Mouse (Mus musculus) layer of hippocampus, adult 11-12 months (tissue): ENCODE measurements around the gene Naa30.
"Not testable (repeated sequence)": the region's sequence is repeated elsewhere in the genome, so short reads cannot be mapped to it uniquely, and the experiment has no call there.

Experiments
- DNase-seq: peaks from one replicate; pipeline ENCODE4 v3.0.0; 2022; ENCODE audit warnings: low spot score

Naa30 gene

DNA sequence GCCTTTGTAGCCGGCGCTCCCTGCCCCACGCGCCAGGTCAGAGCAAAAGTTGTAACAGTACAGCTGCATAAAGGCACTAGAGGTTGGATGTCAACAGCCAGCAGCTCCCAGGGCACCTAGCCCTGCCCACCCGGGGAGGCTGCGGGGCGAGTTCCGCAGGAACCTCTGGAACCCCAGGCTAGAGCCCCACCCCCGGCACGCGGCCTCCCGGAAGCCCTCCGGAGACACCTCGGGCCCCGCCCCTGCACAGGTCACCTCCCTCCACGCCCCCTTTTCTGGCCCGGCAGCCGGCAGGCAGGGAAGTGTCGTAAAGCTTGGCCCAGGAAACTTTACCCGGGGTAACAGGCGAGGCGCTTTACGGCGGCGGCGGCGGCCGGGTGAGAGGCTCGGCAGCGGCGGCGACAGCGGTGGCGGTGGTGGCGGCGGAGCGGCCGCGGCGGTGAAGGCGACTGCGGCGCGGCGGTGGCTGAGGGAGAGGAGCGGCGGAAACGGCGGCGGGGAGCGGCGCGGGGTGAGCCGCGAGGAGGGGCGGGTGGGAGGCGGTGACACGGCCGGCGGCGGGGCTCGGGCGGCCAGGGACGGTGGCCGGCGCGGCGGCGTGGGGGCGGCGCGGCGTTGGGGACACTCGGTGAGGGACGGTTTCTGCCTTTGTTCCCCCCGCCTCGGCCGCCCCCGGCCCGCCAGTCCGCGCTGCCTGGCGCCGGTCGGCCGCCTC, at the start of gene Naa30:
TSS of gene Naa30 (plus strand) at position 360 of the 715 bp plus-strand sequence.
- peak; percentile 96 for DNase-seq

DNA sequence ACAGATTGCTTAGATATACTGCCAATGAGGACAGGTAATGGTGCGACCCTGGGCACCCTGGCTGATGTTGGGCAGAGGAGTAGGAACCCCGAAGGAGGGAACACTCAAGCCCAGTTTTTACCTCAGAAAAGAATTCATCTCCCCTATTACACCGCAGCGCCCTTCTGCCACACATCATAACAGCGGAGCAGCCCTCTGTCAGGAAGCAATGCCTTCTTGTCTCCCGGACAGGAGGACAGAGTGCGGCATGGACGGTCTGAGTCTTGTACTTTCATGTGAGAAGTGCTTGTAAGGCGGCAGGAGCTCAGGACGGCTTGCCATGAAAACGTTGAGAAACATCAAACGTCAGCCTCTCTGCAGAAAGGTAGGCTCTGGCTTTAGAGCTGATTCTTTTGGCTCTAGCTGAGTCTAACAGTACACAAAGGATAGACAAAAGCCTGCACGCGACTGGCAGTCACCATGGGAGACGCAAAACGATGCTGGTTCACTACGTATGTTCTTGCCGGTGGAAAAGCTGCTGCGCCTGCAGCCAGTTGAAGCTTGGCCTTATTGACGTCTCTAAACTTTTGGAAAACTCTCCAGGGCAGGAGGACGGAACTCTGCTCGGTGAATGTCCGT, 44.8 kb upstream of the Naa30 start:
- DNase-seq = no peak

DNA sequence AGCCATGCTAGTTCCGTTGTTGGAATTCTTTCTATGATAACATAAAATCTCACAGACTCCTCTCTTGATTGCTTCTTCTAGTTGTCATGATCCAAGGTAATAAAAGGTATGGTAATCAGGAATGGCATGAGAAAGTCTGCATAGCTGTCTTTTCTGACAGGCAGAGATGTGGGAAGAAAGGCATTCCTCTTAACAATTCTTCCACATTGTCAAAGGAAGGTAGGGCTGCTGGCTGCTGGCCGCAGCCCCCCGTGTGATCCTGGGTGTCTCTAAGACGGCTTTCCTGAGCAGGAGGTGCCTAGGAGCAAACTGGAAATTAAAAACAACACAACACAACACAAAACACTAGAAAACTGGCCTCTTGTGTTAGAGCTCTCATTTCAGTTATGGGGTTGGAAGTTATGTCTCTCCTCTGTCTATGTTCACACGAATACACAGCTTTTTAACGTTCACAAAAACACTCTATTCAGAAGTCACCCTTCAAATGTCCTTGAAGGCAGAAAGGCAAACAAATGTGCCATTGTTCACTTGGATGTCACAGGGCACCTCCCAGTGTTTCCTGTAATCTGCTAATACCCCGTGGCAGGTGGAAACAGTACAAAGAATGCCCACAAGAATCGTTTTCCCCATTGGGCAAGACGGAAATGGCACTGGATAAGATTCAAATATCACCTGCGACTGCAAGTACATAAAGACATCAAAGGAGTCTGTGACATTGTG, 43.3 kb upstream of the Naa30 start:
- DNase-seq = no peak

DNA sequence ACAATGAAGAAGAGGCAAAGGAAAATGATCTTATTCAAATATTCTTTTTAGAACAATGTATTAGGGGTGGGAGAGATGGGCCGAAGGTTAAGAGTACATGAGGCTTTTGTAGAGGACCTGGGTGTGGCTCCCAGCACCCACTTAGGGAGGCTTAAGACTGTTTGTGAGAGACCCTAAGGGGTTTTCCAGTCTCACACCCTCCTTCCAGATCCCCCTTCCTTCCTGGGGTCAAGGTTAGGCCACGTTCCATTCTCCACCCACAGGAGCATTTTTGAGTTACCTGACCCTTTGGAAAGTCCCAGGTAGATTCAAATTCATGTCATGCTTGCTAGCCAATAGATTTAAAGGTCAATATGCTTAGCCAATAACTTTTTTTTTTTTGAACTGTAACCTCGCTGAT, 39.6 kb upstream of the Naa30 start:
- DNase-seq = no peak

DNA sequence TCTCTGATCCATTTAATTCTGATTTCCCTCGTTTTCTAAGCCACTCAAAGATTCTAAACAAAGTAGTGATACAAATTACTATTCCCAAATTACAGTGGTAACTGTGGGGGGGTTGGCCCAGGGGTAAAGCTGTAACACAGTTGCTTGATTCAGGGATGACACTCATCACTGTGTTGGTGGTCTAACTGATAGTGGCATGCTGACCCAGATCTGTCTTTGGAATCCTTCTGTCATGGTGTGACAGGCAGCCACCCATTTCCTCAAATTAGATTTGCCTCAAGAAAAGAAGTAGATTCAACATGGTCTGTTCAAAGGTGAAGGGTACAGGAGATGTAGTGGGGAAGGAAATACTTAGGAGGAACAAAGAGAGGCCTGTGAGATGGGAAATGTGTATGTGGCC, 33.9 kb upstream of the Naa30 start:
- no peak for DNase-seq

DNA sequence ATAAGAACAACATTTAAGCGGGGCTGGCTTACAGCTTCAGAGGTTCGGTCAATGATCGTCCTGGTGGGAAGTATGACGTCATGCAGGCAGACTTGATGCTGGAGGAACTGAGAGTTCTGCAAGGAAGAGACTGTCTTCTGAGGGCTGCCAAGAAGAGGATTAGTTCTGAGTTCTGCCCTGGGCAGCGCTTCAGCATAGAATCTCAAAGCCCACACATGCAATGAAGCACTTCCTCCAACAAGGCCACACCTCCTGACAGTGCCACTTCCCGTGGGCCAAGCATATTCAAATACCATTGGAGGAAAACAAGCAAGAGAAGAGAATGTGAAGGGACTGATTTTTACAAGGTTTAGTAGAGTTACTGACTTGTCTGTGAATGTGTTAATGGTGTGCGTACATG, 31.3 kb upstream of the Naa30 start:
- DNase-seq = no peak

DNA sequence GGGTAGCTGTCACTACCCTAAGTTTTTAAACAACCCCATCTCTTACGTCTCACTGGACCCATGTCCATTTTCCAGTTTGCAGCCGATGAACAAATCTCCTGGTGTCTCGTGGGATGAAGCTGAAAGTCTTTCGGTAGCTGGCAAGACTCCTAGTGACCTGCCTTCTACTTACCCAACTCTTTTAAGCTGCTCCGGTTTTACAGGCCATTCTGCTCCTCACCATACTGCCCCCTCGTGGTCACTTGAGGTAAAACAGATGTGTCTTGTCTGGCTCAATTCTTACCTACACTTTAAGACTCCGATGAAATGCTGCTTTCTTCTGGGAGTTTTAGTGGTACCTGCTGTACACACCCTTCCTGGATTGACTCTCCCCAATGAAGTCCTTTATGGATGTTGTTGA, 18.2 kb upstream of the Naa30 start:
- DNase-seq = peak; percentile 69

DNA sequence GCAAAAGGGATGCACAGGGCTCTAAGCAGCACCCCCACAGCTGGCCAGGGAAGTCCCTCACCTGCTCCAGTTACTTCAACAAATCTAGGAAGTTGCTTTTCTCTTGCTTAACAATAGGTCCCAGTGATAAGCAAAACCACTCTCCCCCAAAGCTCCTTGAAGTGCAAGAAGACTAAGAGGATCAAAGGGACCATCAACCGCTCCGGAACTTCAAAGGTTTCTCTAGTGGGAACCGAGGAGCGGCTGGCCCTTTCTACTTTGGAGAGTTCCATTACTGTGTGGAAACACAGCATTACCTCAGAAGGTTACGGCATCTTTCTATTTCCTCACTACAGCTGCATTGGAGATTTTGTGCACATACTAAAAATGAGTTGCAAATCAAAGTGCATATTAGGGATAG, 16.5 kb upstream of the Naa30 start:
- DNase-seq = no peak

DNA sequence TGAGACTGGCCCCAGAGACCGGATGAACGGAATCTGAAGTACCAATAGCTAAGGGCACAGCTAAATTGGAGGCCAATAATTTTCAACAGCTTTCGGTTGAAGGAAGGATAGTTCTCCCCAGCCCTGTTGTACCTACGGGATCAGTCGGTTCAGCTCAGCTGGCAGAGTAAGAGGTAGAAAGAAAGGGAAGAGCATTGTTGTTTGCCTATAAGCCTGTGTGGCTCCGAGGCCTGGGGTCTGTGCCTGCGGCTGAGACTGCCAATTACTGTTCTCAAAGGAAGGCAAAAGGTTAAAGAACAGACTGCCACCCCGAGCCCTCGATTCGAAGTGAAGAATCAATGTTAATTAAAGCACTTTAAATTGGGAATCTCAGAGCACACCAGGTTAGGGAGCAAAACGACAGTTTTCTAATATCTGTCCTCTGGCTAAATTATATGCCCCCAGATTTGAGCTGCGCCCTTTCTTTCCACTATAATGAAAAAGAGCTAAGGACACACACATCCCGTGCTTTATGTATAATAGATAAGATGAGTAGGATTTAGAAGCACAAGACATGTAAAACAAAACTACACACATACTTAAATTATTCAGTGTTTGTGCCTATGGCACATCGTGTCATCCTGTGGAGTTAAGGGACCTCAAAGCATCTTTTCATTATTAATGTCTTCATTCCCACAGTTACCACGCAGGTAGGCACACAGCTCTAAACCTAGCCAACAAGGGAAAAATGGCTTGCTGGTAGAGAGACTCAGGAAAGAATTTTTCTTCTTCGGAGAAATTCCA, 13.7 kb upstream of the Naa30 start:
- DNase-seq = no peak

DNA sequence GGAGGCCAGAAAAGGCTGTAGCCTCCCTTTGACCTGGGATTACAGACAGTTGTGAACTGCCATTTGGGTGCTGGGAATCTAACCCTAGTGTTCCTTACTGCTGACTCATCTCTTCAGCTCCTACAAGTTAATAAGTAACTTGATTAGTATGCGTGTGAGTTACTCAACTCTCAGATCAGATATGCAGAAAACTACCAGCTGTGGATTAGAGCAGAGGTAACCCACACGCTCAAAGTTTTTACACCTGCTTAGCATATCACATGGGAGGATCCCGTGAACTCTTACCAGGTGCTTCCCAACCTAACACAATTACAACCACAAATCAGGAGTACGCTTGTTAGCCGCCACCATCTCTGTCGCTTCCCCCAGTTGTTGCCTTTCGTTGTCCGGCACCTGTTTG, 740 bp upstream of the Naa30 start:
- DNase-seq = no peak

DNA sequence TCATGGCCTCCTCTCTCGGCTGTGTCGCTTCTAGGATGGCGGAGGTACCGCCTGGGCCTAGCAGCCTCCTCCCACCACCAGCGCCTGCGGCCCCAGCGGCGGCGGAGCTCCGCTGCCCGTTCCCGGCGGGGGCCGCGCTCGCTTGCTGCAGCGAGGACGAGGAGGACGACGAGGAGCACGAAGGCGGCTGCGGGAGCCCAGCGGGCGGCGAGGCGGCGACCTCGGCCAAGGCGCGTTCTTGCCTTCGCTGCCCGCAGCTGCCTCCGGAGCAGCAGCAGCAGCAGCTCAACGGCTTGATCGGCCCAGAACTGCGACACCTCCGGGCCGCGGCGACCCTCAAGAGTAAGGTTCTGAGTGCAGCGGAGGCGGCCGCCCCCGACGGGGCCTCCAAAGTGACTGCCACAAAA, 559 bp downstream of the Naa30 start:
- peak; percentile 37 for DNase-seq

DNA sequence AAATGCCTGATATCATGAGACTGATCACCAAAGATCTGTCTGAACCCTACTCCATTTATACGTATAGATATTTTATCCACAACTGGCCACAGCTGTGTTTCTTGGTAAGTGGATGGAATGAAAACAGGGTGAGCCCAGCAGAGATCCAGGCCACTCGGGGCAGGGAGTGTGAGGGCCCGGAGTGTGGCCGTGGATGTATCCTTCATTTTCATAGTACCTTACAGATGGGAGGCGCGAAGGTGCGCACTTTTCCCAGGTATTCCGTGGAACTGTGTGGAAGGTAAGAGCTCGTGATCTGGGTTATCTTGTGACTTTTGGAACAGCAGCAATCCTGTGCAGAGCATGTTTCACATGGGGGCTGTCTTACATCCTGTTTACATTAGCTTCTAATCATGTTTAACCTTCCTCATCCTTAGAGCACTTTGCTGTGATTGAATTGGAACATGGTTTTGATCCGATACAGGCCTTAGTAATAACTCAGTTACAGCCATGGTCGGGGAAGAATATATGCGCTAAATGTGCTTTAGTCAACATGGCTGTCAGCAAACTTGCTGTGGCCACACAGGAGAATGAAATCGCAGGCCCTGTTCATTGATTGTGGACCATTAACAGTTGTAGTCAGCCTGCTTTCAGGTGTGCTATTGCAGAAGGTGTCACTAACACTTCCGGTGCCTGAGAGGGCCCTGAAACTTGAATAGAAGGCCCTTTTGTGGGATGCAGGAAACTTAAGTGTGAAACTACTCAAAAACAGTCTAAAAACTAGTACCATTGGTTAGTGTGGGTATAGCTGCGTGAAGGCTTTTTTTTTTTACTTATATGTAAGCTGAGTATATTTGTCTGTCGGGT, 1.5 kb downstream of the Naa30 start:
- peak; percentile 15 for DNase-seq

DNA sequence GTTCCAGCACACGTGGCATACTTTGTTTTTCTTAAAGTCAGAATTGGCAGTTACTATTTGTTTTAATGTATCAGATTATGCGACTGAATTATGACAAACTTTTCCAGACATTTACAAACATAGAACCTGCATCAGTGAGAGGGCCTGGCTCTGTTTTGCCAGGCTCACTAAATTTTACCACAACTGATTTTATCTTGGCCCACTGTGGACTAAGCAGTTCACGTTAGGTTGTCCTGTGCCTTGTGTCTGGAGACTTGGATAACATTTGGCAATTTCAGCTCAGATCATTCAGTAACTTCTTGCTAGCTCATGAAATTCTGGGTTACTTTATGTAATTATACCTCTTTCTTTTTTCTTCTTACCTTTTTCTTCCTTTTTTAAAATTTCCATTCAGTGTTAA, 7.7 kb downstream of the Naa30 start:
- DNase-seq = no peak

DNA sequence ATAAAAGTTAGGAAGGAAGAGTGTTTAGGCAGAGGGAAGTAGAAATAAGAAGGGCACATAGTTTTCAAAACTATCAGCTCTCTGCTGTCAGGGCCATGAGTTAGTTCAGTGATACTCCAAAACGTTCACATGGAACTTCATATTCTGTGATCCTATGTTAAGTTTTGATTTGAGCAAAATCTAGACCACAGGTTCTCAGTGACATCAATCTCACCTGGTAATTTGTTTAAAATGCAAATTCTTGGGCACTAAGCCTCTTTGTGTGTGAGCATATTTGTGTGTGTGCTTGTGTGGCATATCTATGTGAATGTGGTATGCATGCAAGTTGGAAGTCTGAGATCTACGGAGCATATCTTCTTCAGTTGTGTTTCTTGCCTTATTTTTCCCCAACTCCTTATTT, 14.2 kb downstream of the Naa30 start:
- no peak for DNase-seq

DNA sequence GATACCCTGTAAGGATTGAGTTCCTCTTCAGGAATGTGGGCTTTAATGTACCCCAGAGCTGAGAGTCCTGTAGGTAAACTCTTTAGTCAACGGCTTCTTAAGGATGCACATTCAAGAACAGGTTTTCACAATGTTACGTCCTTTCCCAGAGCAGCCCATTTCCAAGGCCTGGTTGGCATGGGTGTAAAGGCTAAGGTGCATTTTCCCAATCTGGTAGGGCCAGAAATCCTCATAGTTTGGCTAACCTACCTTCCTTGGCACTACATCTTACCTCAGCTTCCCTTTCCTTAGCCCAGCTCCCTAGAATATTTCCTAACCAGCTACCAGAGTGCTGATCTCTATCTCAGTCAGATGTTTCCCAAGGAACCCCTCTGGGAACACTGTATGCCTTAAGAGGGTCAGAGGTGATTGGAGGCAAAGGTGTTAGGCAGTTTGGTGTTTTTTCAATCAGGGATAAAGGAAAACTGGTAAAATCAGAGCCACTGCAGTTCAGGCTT, 25.1 kb downstream of the Naa30 start:
- no peak for DNase-seq

DNA sequence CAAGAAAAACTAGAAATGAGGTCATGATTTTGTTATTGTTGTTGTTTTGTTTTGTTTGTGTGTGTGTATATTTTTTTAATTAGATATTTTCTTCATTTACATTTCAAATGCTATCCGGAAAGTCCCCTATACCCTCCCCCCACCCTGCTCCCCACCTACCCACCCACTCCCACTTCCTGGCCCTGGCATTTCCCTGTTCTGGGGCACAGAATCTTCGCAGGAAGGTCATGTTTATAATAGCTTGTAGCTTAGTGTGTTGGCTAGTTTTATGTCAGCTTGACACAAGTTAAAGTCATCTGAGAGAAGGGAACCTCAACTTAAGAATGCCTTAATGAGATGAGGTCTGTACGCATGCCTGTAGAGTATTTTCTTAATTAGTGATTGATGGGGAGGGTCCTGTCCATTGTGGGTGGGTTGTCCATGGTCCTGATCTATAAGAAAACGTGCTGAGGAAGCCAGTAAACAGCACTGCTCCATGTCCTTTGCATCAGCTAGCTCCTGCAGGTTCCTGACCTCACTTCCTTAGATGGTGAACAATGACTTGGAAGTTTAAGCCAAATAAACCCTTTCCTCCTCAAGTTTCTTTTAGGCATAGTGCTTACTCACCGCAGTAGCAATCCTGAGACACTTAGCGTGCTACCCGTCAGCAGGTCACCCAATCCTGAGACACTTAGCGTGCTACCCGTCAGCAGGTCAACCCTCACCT, 29.2 kb downstream of the Naa30 start:
- no peak for DNase-seq

DNA sequence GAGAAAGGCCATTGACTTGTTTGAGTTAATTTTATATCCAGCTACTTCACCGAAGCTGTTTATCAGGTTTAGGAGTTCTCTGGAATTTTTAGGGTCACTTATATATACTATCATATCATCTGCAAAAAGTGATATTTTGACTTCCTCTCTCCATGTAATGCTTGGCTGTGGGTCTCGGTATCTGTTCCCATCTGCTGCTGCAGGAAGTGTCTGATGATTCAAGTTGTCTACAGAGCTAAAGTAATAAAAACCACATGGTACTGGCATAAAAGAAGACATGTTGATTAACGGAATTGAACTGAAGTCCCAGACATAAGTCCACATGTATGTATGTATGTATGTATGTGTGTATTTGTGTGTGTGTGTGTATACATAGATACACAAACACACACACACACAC, 38.2 kb downstream of the Naa30 start:
- not testable (repeated sequence) for DNase-seq

DNA sequence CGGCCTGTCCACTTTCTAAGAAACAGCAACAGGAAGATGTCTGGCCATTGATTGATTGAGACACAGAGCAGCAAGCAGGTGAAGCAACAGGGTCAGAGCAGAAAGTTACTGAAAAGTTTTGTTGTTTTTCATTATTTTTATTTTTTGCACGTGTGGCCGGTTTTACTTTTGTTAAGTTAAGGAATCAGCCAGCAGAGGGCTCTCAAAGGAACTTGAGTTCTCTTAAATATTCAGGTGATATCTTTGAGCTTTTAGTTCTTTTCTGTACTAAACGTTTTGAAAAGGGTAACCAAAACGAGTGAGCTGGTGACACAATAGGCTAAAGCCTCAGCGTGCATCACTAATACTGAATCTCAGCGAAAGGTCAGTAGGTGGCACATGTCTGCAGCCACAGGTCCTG, 46.7 kb downstream of the Naa30 start:
- no peak for DNase-seq

DNA sequence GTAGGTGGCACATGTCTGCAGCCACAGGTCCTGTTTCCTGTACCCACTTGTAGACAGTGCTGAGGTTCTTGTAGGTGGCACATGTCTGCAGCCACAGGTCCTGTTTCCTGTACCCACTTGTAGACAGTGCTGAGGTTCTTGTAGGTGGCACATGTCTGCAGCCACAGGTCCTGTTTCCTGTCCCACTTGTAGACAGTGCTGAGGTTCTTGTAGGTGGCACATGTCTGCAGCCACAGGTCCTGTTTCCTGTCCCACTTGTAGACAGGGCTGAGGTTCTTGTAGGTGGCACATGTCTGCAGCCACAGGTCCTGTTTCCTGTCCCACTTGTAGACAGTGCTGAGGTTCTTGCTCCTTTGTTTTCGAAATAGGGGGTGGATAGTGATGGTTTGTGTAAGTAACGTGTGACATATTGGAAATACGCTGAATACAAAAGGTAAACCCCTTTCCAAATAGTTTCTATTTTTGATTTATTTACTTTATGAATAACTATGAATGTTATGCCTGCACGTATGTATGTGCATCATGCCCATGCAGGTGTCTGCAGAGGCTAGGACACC, 47.5 kb downstream of the Naa30 start:
- not testable (repeated sequence) for DNase-seq

DNA sequence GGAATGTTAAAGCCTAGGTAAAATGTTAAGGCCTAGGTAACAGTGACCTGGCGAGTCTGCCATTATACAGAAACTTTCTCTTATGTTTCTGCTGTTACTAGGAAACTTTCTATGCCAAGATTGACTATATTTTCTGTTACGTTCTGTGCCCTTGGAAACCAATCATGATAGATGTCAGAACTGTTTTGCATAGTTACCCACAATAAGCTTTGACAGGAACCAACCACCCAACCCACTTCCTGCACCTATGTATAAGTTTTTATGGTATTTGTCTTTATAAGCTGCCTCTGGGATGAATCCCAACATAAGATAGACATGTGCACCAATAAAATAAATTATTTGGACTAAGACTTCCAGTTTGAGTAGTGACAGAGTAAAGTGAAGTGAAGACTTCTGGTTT, 49.7 kb downstream of the Naa30 start:
- DNase-seq = no peak

DNA sequence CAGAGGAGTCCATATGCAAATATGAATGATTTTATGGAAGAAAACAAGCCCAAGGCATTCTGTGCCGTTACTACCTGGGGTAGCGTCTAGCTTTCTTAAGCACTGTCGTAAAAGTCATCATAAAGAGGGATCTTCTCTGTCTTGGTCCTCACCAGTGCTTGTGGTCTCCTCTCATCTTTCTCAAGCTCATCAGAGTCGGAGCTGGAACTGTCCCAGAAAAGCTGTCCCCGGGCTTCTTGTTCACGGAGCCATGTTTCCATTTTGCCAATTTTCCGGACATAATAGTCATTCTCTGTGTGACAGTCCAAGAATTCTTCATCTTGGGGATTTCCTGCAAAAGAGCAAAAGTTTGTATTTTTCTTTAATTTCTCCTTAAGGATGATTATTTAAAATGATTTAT, 54.4 kb downstream of the Naa30 start:
- no peak for DNase-seq
